Mouse (Mus musculus) regulatory T cell (primary cell): ENCODE measurements around the gene Dnajb6.
"Not testable (repeated sequence)": the region's sequence is repeated elsewhere in the genome, so short reads cannot be mapped to it uniquely, and the experiment has no call there.

Experiments used
- in situ Hi-C: fragments of 300-600 bp; cut with MboI, MseI; formaldehyde crosslinking; loops from one replicate; pipeline ENCODE4 v1.15.1; 2025; ENCODE audit warnings: high pct_unique_total_duplicates

Dnajb6 gene

GRCm38 (mm10) chr5:29735557-29736061, at the start of gene Dnajb6, which contains the start of gene Gm5129:
Dnajb6 (plus strand) TSS chr5:29735688.
Gm5129 (minus strand) TSS chr5:29735936.
- in situ Hi-C loops, result loop anchor here (10.0 kb wide), 1 partner anchor 161 kb away; no protein-coding TSS in a partner anchor

- in situ Hi-C loops, result no loop called here
Observed at GRCm38 (mm10) chr5:29687671-29688070, 47.8 kb upstream of the Dnajb6 start.

- in situ Hi-C loops, result no loop called here
Observed at GRCm38 (mm10) chr5:29688352-29688751, 47.1 kb upstream of the Dnajb6 start.

- in situ Hi-C loops, result loop anchor here (10.0 kb wide), 1 partner anchor 304 kb away; no protein-coding TSS in a partner anchor
Observed at GRCm38 (mm10) chr5:29698493-29698892, 37.0 kb upstream of the Dnajb6 start.

- in situ Hi-C loops, result loop anchor here (10.0 kb wide), 1 partner anchor 305 kb away; no protein-coding TSS in a partner anchor
Observed at GRCm38 (mm10) chr5:29699520-29700202, 35.8 kb upstream of the Dnajb6 start.

GRCm38 (mm10) chr5:29707241-29707640, 28.2 kb upstream of the Dnajb6 start:
- in situ Hi-C loops, result no loop called here

- in situ Hi-C loops, result no loop called here
Observed at GRCm38 (mm10) chr5:29708258-29708657, 27.2 kb upstream of the Dnajb6 start.

- in situ Hi-C loops, result no loop called here
Observed at GRCm38 (mm10) chr5:29711631-29712030, 23.9 kb upstream of the Dnajb6 start.

GRCm38 (mm10) chr5:29712906-29713305, 22.6 kb upstream of the Dnajb6 start:
- in situ Hi-C loops, result no loop called here

GRCm38 (mm10) chr5:29721159-29721558, 14.3 kb upstream of the Dnajb6 start:
- in situ Hi-C loops, result no loop called here

GRCm38 (mm10) chr5:29725369-29725768, 10.1 kb upstream of the Dnajb6 start:
- in situ Hi-C loops, result no loop called here

GRCm38 (mm10) chr5:29726070-29726469, 9.4 kb upstream of the Dnajb6 start:
- in situ Hi-C loops, result not testable (repeated sequence)

- in situ Hi-C loops, result loop anchor here (10.0 kb wide), 1 partner anchor 160 kb away; no protein-coding TSS in a partner anchor
Observed at GRCm38 (mm10) chr5:29734831-29735510, 517 bp upstream of the Dnajb6 start.

GRCm38 (mm10) chr5:29736073-29736900, 799 bp downstream of the Dnajb6 start:
- in situ Hi-C loops, result loop anchor here (10.0 kb wide), 1 partner anchor 161 kb away; no protein-coding TSS in a partner anchor

- in situ Hi-C loops, result loop anchor here (10.0 kb wide), 1 partner anchor 162 kb away; no protein-coding TSS in a partner anchor
Observed at GRCm38 (mm10) chr5:29736942-29737341, 1.5 kb downstream of the Dnajb6 start.

GRCm38 (mm10) chr5:29737471-29737870, 2.0 kb downstream of the Dnajb6 start:
- in situ Hi-C loops, result loop anchor here (10.0 kb wide), 1 partner anchor 163 kb away; no protein-coding TSS in a partner anchor

- in situ Hi-C loops, result loop anchor here (10.0 kb wide), 1 partner anchor 163 kb away; no protein-coding TSS in a partner anchor
Observed at GRCm38 (mm10) chr5:29738076-29738475, 2.6 kb downstream of the Dnajb6 start.

GRCm38 (mm10) chr5:29740651-29741050, 5.2 kb downstream of the Dnajb6 start:
- in situ Hi-C loops, result no loop called here

- in situ Hi-C loops, result no loop called here
Observed at GRCm38 (mm10) chr5:29741093-29741492, 5.6 kb downstream of the Dnajb6 start.

GRCm38 (mm10) chr5:29747661-29748060, 12.2 kb downstream of the Dnajb6 start:
- in situ Hi-C loops, result no loop called here

GRCm38 (mm10) chr5:29751306-29751705, 15.8 kb downstream of the Dnajb6 start:
- in situ Hi-C loops, result no loop called here
